Comparison of ENCODE assay signal across 33 mouse cellular contexts in the genomic region with DNA sequence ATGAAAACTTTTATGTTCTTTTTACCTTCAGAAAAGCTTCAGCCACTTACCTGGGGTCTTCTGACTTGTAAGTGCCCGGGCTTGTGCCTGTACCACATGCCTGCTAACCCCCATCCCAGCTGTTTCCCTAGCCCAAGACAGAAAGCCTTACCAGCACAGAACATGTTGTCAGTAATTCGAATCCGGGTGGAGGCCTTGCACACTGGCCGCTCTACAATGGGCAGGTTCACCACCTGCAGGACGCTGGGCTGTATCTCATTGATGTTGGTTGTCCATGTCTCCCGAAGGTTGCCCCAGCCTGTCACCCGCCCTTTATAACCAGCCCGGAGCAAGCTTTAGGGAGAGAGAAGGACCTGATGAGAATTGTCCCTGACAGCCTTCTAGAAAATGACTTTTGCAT. TPM values are rescaled to one million over a fixed set of nuclear protein-coding genes. Genes with fewer than 3 reads are reported as not detected.
"Had no signal": no experiment of that assay in that cellular context is flagged by ENCODE, and none has a peak within 500 bp of the region (broad histone marks: within the 10 kb centered on the region; RNA-seq: fewer than 3 reads in every experiment).

No protein-coding gene starts in this region.

- DNase-seq: left cerebral cortex, postnatal 4 days; liver; liver, embryonic 13.5 days; liver, postnatal 0 days; lung, adult 18-20 months; lung, adult 2 months; lung, embryonic 14.5 days; lung, postnatal 10 days; lung, postnatal 14 days; lung, postnatal 36 days; lung, postnatal 4 days; midbrain, embryonic 14.5 days had no signal

- H3K27me3 ChIP-seq: limb, embryonic 12.5 days; limb, embryonic 13.5 days; limb, embryonic 15.5 days; liver, embryonic 13.5 days; liver, embryonic 15.5 days; lung, embryonic 15.5 days; midbrain, embryonic 12.5 days; midbrain, embryonic 13.5 days; midbrain, embryonic 15.5 days; neural tube, embryonic 12.5 days had no signal

- H3K4me1 ChIP-seq: limb, embryonic 10.5 days; limb, embryonic 12.5 days; limb, embryonic 13.5 days; limb, embryonic 15.5 days; liver, embryonic 12.5 days; lung, embryonic 15.5 days; midbrain, embryonic 12.5 days; midbrain, embryonic 13.5 days; midbrain, embryonic 15.5 days; neural tube, embryonic 12.5 days had no signal

- H3K4me3 ChIP-seq: limb, embryonic 10.5 days; limb, embryonic 12.5 days; limb, embryonic 13.5 days; limb, embryonic 15.5 days; liver, embryonic 12.5 days; liver, embryonic 13.5 days; liver, embryonic 15.5 days; lung, embryonic 15.5 days; megakaryocyte, embryonic 14.5 days; midbrain, embryonic 10.5 days; midbrain, embryonic 12.5 days; midbrain, embryonic 13.5 days; midbrain, embryonic 15.5 days; myocyte; neural tube, embryonic 12.5 days had no signal

- H3K9me3 ChIP-seq: limb, embryonic 10.5 days; limb, embryonic 12.5 days; limb, embryonic 13.5 days; limb, embryonic 15.5 days; liver, embryonic 12.5 days; liver, embryonic 13.5 days; liver, embryonic 15.5 days; lung, embryonic 15.5 days; megakaryocyte, embryonic 14.5 days; midbrain, embryonic 10.5 days; midbrain, embryonic 12.5 days; midbrain, embryonic 13.5 days; midbrain, embryonic 15.5 days; neural tube, embryonic 12.5 days had no signal

- H3K27ac ChIP-seq: limb, embryonic 10.5 days; limb, embryonic 12.5 days; limb, embryonic 13.5 days; limb, embryonic 15.5 days; liver, embryonic 12.5 days; liver, embryonic 13.5 days; liver, embryonic 14.5 days; liver, embryonic 15.5 days; lung, embryonic 15.5 days; macrophage; midbrain, embryonic 10.5 days; midbrain, embryonic 12.5 days; midbrain, embryonic 13.5 days; midbrain, embryonic 15.5 days; neural tube, embryonic 12.5 days had no signal

- H3K36me3 ChIP-seq: lung, embryonic 15.5 days; midbrain, embryonic 15.5 days had no signal

RNA-seq across cellular contexts. Expression of a gene that starts 8.0 kb away (rescaled TPM):
- total RNA-seq: left cerebral cortex, postnatal 36 days; megakaryocyte progenitor cell, adult 5-6 weeks; megakaryocyte, adult 5-6 weeks; midbrain, postnatal 0 days; monocyte, adult 5-6 weeks had no signal
- polyA plus RNA-seq: limb, embryonic 10.5 days; macrophage; midbrain, embryonic 12.5 days; midbrain, embryonic 13.5 days had no signal
